Mouse (Mus musculus) c-Kit-positive CD71-positive TER-119-positive erythroid progenitor cells, embryonic 14.5 days (primary cell): ENCODE results near the gene Gm5294.

Experiments used
- DNase-seq: peaks from one replicate; pipeline ENCODE4 v3.0.0-alpha.2; 2013; ENCODE audit warnings: low spot score

Gene Gm5294

GRCm38 (mm10) chr5:138849682-138850461, 30.0 kb downstream of the Gm5294 start:
- no peak for DNase-seq

- no peak for DNase-seq
Observed at GRCm38 (mm10) chr5:138850462-138850844, 30.6 kb downstream of the Gm5294 start.

GRCm38 (mm10) chr5:138851296-138851780, 31.5 kb downstream of the Gm5294 start:
- DNase-seq, result no peak

- no peak for DNase-seq
Observed at GRCm38 (mm10) chr5:138852151-138852550, 32.3 kb downstream of the Gm5294 start.

GRCm38 (mm10) chr5:138853349-138853748, 33.5 kb downstream of the Gm5294 start:
- DNase-seq, result no peak

- peak; percentile 13 for DNase-seq
Observed at GRCm38 (mm10) chr5:138857010-138857617, 37.2 kb downstream of the Gm5294 start.

- DNase-seq, result no peak
Observed at GRCm38 (mm10) chr5:138857811-138858251, 38.0 kb downstream of the Gm5294 start.

- no peak for DNase-seq
Observed at GRCm38 (mm10) chr5:138863681-138864146, 43.8 kb downstream of the Gm5294 start.

GRCm38 (mm10) chr5:138864166-138864565, 44.3 kb downstream of the Gm5294 start:
- DNase-seq, result no peak

GRCm38 (mm10) chr5:138864880-138865279, 45.0 kb downstream of the Gm5294 start:
- DNase-seq, result no peak

- DNase-seq, result no peak
Observed at GRCm38 (mm10) chr5:138865637-138866036, 45.8 kb downstream of the Gm5294 start.
